Mouse (Mus musculus): Measurements from ENCODE around the gene Lpar5.
A peak's percentile ranks its signal among the peaks of the same experiment; 100 is the strongest.
"Not testable (repeated sequence)": the region's sequence is repeated elsewhere in the genome, so short reads cannot be mapped to it uniquely, and the experiment has no call there.

Lpar5 gene

GRCm38 (mm10) chr6:125067571-125067995 is at the start of gene Lpar5:
TSS of gene Lpar5 (plus strand) at chr6:125067920.
- DNase-seq (ENCODE audit: low spot score), result no peak

GRCm38 (mm10) chr6:125030532-125030931 is 37.2 kb upstream of the Lpar5 start:
- DNase-seq (ENCODE audit: low spot score), result not testable (repeated sequence)

DNA sequence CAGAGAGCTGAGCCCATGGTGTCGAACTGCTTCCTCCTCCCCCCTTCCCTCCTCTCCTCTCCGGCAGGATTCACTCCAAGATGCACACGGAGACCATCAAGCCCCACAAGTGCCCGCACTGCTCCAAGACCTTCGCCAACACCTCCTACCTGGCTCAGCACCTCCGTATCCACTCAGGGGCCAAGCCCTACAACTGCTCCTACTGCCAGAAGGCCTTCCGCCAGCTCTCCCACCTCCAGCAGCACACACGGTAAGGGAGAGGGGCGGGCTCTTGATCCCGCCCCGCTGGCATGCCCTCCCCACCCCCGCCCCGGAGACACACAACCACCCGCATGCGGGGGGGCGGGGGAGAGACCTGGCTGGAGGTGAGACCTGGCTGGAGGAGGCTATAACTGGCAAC is 36.1 kb upstream of the Lpar5 start:
- no peak for DNase-seq (ENCODE audit: low spot score)

- DNase-seq (ENCODE audit: low spot score), result no peak
Observed at GRCm38 (mm10) chr6:125038666-125039065, 29.1 kb upstream of the Lpar5 start.

GRCm38 (mm10) chr6:125039131-125039530 is 28.6 kb upstream of the Lpar5 start:
- no peak for DNase-seq (ENCODE audit: low spot score)

- DNase-seq (ENCODE audit: low spot score), result peak; percentile 94
Observed at GRCm38 (mm10) chr6:125039533-125040153, 28.1 kb upstream of the Lpar5 start, which contains the start of gene Ing4. TSS of gene Ing4 (plus strand) at chr6:125039760.

DNA sequence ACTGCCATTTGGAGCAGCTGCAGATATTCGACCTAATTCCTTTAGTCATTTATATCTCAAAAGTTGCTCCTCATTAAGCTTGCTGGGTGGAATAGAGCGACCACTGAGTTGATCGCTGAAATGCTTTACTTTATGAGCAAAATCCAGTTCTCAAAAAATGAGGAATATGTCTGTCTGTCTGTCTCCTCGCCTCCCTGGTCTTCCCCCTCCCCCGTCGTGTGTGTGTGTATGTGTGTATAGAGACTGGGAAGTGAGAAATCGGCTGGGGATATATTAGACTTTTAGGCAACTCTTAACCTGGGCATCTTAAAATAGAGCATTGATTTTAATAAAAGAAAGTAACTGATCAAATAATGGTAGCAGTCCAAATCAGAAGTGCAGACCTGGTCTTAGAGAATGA is 27.5 kb upstream of the Lpar5 start:
- no peak for DNase-seq (ENCODE audit: low spot score)

DNA sequence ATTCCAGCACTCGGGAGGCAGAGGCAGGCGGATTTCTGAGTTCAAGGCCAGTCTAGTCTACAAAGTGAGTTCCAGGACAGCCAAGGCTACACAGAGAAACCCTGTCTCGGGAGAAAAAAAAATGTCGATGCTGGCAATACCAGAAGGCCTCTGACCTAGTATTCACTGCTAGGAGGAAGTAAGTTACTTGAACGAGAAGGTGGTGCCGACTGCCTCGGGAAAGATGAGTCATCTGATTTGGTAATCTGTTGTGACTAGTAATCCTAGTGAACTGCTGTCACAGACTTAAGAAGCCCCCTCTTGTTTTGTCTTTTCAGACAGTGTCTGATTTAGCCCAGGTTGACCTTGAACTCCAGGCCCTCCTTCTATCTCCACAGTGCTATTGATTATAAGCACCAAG is 26.7 kb upstream of the Lpar5 start:
- DNase-seq (ENCODE audit: low spot score), result no peak

DNA sequence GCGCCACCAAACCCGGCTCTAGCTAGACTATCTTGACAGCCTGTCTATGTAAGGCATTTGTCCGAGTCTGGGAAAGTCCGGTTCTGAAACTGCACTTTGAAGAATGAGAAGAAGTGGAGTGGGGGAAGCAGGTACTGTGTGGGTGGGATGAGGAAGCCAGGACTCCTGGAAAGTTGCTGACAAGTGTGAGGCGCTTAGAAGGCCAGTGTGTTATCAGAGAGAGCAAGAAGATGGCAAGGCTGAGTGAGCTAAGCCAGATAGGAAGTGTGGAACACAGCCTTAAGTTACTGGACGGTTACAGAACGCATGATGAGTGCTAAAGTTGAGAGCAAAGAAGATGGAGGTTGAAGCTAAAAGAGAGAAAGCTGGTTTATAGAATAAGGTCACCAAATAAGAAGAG is 25.6 kb upstream of the Lpar5 start:
- DNase-seq (ENCODE audit: low spot score), result no peak

GRCm38 (mm10) chr6:125046691-125047090 is 21.0 kb upstream of the Lpar5 start:
- peak; percentile 71 for DNase-seq (ENCODE audit: low spot score)

DNA sequence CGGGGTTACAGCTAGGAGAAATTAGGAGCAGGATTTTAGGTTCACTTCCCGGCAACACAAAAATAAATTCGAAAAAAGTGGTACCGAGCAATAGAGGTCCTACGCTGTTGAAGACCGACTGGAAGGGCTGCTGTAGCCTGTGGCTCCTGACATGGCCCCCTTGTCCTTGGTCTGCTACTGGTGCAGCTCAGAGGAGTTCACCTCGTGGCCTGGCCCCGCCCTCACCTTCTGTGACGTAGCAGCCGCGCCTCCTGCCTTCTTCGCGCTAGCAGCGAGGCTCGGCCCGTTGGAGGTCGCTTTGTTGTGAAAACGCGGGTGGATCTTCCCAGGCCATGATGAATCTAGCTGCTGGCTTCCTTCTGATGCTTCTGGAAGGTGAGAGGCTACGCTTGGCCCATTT is 18.0 kb upstream of the Lpar5 start, which contains the start of gene Acrbp:
Gene Acrbp, plus strand, starts transcription at position 12 of the 400 bp plus-strand sequence.
- DNase-seq (ENCODE audit: low spot score), result peak; percentile 65

DNA sequence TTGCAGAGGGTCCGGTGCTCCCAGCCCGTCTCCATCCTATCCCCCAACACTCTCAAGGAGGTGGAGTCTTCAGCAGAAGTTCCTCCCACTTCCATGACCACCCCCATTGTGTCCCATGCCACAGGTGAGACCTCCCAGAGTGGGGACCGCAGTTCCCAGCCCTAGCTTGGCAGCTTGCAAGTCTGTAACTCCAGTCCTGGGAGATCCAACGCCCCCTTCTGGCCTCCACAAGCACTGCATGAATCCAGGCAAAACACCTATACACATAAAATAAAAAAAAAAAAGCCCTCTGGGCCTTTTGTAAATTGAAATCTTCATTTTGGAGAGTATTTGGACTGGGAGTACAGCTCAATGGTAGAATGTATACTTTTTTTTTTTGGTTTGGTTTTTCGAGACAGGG is 16.5 kb upstream of the Lpar5 start:
- DNase-seq (ENCODE audit: low spot score), result no peak

DNA sequence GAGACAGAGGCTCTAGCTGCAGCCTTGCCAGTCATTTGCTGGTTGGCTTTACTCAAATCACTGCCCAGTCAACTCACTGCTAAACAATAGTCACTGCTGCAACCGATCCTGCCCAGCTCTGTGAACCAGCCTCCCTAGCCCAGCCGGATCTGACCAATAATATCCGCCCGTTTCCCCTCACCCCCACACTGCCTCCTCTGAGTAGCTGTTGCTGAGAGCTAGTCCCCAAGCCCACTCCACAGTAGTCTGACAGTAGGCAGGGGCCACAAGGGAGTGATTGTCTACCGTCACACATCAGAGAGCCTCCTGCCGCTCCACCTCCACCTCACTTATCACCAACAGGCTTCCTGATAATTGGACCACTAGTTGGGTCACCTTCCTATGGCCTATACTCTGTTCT is 6.2 kb upstream of the Lpar5 start:
- DNase-seq (ENCODE audit: low spot score), result no peak

DNA sequence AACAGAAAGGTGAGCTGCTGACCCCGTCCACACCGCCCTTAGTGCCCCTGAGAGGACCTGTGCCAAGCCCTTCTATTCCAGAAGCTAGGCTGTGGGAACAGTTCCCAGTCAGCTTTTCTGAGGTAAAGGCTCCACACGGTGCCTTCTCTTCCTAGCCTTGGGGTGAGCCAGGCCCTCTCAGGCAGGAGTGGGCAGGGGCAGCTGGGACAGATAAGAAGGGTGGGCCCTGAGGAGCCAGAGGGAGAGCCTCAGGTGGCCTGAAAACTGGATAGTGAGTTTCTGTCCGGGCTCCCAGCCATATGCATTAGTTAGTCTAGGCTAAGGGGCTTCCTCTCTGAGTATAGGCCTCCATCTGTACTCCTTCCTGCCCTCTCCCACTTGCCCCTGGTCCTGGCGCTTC is 5.2 kb upstream of the Lpar5 start:
- no peak for DNase-seq (ENCODE audit: low spot score)

DNA sequence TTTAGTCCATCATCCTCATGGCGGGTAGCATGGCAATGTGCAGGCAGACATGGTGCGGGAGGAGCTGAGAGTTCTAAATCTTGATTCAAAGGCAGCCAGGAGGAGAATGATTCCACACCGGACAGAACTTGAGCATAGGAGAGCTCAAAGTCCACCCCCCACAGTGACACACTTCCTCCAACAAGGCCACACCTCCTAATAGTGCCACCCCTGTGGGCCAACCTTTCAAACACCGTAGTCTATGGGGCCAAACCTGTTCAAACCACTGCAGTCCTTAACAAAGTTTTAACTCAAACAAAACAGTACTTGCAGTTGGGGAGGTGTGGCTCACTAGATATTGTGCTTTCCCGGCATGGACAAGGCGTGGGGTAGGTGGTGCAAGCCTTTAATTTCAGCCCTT is 3.8 kb upstream of the Lpar5 start:
- no peak for DNase-seq (ENCODE audit: low spot score)

GRCm38 (mm10) chr6:125065223-125065622 is 2.5 kb upstream of the Lpar5 start:
- not testable (repeated sequence) for DNase-seq (ENCODE audit: low spot score)

- no peak for DNase-seq (ENCODE audit: low spot score)
Observed at GRCm38 (mm10) chr6:125071170-125071895, 3.6 kb downstream of the Lpar5 start.

DNA sequence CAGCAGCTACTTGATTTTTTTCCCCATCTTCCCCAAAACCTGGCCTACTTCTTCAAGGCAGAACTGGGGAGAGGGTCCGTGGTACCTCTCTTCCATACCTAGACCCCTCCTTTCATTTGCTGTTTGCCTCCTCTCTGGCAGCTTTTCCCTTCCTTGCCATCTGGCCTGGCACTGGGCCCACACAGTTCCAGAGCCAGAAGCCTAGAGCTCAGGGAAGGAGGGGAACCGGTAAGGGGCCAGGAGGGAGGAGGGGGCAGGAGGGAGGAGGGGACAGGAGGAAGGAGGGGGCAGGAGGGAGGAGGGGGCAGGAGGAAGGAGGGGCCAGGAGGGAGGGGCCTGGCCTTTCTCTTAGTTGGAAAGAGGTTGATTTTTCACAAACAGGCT is 4.2 kb downstream of the Lpar5 start:
- DNase-seq (ENCODE audit: low spot score), result no peak

DNA sequence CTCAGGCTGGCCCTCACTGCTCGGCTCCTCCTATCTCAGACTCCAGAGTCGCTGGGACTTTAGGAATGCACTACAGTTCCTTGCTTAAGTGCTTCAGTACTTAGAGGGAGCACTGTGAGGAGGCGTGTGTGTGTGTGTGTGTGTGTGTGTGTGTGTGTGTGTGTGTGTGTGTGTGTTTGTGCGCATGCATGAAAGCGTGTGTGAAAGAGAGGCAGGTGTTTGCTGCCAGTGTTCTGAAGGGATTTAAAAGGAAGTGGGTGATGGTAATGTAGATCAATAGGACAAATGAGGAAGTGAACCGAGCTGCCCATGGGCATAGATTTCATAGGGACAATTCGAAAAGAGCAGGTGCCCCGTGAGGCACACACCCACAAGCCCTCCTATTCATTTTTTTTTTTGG is 6.1 kb downstream of the Lpar5 start:
- no peak for DNase-seq (ENCODE audit: low spot score)

- DNase-seq (ENCODE audit: low spot score), result no peak
Observed at GRCm38 (mm10) chr6:125081394-125081793, 13.7 kb downstream of the Lpar5 start.

DNA sequence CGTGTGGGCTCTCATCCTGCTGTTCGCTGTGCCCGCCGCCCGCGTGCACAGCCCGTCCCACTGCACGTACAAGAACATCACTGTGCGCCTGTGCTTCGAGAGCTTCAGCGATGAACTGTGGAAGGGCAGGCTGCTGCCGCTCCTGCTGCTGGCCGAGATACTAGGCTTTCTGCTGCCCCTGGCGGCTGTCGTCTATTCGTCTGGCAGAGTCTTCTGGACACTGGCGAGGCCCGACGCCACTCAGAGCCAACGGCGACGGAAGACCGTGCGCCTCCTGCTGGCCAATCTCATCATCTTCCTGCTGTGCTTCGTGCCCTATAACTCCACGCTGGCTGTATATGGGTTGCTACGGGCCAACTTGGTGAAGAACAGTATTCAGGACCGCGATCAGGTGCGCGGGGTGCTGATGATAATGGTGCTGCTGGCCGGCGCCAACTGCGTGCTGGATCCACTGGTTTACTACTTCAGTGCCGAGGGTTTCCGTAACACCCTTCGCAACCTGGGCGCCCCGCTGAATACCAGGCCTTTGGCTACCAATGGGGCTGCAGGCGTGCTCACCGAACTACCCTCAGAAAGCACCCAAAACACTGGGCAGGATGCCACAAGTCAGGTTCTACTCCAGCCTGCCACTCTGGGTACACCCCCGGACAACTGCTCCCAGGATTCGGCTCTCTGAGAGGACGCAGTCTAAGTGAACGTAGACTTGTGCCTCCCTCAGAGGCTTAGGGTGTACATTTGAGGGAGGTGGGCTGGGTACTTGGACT is 14.3 kb downstream of the Lpar5 start:
- peak; percentile 89 for DNase-seq (ENCODE audit: low spot score)

DNA sequence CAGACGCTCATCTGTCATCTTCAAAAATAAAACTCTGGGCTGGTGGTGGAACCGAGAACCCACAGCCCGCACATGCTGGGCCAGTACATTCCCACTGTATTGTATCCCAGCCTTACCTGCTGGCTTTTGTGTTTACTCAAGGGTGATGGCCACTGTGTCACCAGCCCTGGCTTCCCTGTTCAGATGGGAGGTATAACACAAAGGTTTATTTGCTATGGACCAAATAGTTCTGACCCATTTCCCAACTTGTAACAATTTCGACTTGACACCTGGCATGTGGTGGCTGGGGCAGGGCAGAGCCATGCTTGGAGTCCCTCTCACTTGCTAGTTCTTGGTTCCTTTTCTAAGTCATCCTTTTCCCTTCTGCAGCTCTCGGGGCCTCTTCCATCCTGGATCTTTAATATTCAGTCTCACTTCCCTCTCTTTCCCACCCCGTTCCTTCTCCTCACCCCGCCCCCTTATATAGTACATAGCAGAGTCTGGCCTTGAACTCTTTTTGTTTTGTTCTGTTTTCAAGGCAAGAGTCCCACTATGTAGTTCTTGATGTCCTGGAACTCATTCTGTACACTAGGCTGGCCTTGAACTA is 15.2 kb downstream of the Lpar5 start:
- DNase-seq (ENCODE audit: low spot score), result peak; percentile 1

GRCm38 (mm10) chr6:125084424-125084823 is 16.7 kb downstream of the Lpar5 start:
- peak; percentile 67 for DNase-seq (ENCODE audit: low spot score)

Measured in yolk sac, embryonic 10.5 days (tissue).